Comparison of ENCODE assay signal across 1 mouse cellular context in the genomic region with DNA sequence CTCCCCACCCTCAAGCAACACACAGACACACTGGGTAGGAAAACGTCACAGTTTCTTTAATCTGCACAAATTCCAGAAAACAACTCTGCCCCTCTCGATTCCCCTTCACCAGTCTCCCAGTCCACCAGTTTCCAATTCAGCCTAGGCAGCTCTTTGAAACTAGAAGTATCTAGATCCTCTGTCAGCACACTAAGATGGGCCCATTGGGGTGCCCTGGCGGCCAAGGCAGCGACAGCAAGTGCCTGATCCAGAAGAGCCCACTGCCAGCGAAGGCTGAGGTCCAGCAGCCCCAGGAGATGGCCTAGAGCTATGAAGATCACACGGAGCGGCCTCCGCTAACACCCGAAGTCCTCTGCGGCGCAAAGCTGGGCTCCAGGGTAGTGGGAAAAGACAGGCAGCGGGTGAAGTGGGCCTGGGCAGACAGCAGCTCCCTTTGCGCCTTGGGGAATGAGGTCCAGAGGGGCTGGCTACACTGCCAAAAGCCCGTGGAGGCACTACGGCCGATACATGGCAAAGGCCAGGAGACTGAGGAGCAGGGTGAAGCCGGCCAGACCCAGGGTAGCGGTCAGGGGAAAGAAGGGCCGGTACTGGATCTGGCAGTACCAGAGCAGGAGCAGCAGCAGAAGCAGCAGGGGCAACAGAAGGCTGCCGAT.
TF ChIP-seq lines count a peak whose summit lies in the region.

No protein-coding gene starts in this region.

TF ChIP-seq in CH12.LX, 34 proteins besides CTCF, POLR2A, EP300 and RAD21:
- no peak for TF ChIP-seq ZKSCAN1 (IDR thresholded peaks at IDR 0.05; ENCODE audit: borderline replicate concordance, low read depth, low read length)
- TF ChIP-seq NELFE (IDR thresholded peaks at IDR 0.05; ENCODE audit: low read depth, low read length): no peak
- no peak for TF ChIP-seq MAX (IDR thresholded peaks at IDR 0.05; ENCODE audit: low read length)
- TF ChIP-seq HCFC1 (IDR thresholded peaks at IDR 0.05; ENCODE audit: low read depth, low read length): no peak
- no peak for TF ChIP-seq MYC (IDR thresholded peaks at IDR 0.05; ENCODE audit: low read depth, low read length)
- TF ChIP-seq JUND (conservative IDR thresholded peaks at IDR 0.05; ENCODE audit: low read depth, low read length): no peak
- no peak for TF ChIP-seq ETS1 (conservative IDR thresholded peaks at IDR 0.05; ENCODE audit: low read depth, low read length)
- no peak for TF ChIP-seq KAT2A (IDR thresholded peaks at IDR 0.05; ENCODE audit: insufficient replicate concordance, low read length)
- no peak for TF ChIP-seq MXI1 (IDR thresholded peaks at IDR 0.05; ENCODE audit: low read depth, low read length)
- TF ChIP-seq BHLHE40 (IDR thresholded peaks at IDR 0.05; ENCODE audit: low read depth, low read length): no peak
- no peak for TF ChIP-seq PAX5 (IDR thresholded peaks at IDR 0.05; ENCODE audit: low read length)
- no peak for TF ChIP-seq ZNF384 (IDR thresholded peaks at IDR 0.05; ENCODE audit: low read depth, low read length)
